Mouse (Mus musculus) lung, embryonic 16.5 days (tissue): ENCODE measurements around the gene Hoxa5. TPM values are rescaled to one million over a fixed set of nuclear protein-coding genes. Genes with fewer than 3 reads are reported as not detected.

Experiments
- microRNA counts: library from miRNA; unstranded; fragments of <30 nt; microRNA quantifications from one replicate; lab custom pipeline; 2016
- microRNA-seq: library from miRNA; unstranded; fragments of <30 nt; microRNA quantifications from one replicate; pipeline ENCODE4, GENCODE M21; 2016
- polyA plus RNA-seq: library from polyadenylated mRNA; unstranded; fragments of >200 nt; fragmentation: Nextera tagmentation; extraction: Ambion mirVana; gene quantifications from 2 replicates; pipeline ENCODE4 v1.2.1, GENCODE M21; 2015

Gene Hoxa5
- polyA plus RNA-seq, 1 experiment from 2014 or later = 36.3 TPM

MicroRNA genes within 50 kb of the gene (microRNA counts, 519-probe panel; counts per million panel counts)
- 1,826 counts per million, percentile 30 among the panel's probes with 10 or more counts for microRNA mmu-miR-196b (lab: Ali Mortazavi, UCI)

Small RNA genes within 50 kb of the gene (microRNA-seq; reads per million reads assigned to microRNA genes)
- gene Mir196b = 56.3 reads per million, percentile 44 among the genes with 10 or more reads in this experiment

Other genes with a start within 250 kb of the Hoxa5 start
- 68.7 and 71.7 TPM in 2 replicates for gene Skap2, start 192.0 kb downstream of the Hoxa5 start, polyA plus RNA-seq
- gene Hoxa1, start 46.3 kb downstream of the Hoxa5 start, polyA plus RNA-seq = 1.4 and 1.6 TPM in 2 replicates
- 9.5 and 10.2 TPM in 2 replicates for gene Hoxa2, start 39.8 kb downstream of the Hoxa5 start, polyA plus RNA-seq
- gene 5730596B20Rik, start 27.1 kb downstream of the Hoxa5 start, polyA plus RNA-seq = 2.4 and 2.5 TPM in 2 replicates
- gene Hoxa4, start 12.8 kb downstream of the Hoxa5 start, polyA plus RNA-seq = 2.4 and 2.7 TPM in 2 replicates
- gene Hoxa6, start 4.1 kb upstream of the Hoxa5 start, polyA plus RNA-seq = 2.0 and 2.2 TPM in 2 replicates
- 6.6 and 7.6 TPM in 2 replicates for gene Hoxa3, start 8.7 kb upstream of the Hoxa5 start, polyA plus RNA-seq
- not detected in 2 replicates for gene Gm28308, start 8.8 kb upstream of the Hoxa5 start, polyA plus RNA-seq
- 5.8 and 6.9 TPM in 2 replicates for gene Hoxa7, start 17.3 kb upstream of the Hoxa5 start, polyA plus RNA-seq
- gene Hoxa9, start 26.5 kb upstream of the Hoxa5 start, polyA plus RNA-seq = 0.06 and 0.41 TPM in 2 replicates
- gene Hoxa10, start 36.3 kb upstream of the Hoxa5 start, polyA plus RNA-seq = 0.21 TPM in 1 of 2 replicates, not detected in the other
- gene Hoxa11, start 41.2 kb upstream of the Hoxa5 start, polyA plus RNA-seq = not detected in 2 replicates
- not detected in 2 replicates for gene Hoxa13, start 56.3 kb upstream of the Hoxa5 start, polyA plus RNA-seq
- not detected in 2 replicates for gene Evx1, start 108.9 kb upstream of the Hoxa5 start, polyA plus RNA-seq